Mouse (Mus musculus): Measurements from ENCODE around the gene Insl6. TPM values are rescaled to one million over a fixed set of nuclear protein-coding genes. Genes with fewer than 3 reads are reported as not detected.
A peak's percentile ranks its signal among the peaks of the same experiment; 100 is the strongest.

Insl6 gene
- total and polyA plus RNA-seq, 3 experiments: 5.1 to 11.2 (median 8.5) TPM

DNA sequence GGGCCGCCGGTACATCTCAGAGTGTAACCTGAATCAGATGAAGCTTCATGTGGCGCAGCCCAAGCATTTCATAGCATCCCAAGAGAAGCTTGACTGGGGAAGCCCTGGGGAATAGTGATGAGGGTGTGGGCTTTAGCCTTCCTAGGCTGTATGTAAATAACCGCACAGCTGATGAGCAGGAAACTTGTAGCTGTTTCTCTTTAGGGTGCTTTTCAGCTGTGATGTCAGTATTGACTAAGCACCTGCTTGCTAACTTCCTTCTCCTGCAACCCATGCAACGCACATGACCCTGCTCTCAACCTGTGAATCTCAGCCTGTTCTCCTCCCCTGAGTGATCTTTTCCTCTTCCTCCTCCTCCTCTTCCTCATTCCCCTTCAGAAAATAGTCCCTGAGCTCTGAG lies 38.9 kb upstream of the Insl6 start:
- Histone ChIP-seq H3K9me3 (replicated peaks; ENCODE audit: low read length) (no peaks in the 10 kb centered on the region), H3K4me2 (ENCODE audit: insufficient read depth, low read depth, poor library complexity, severe bottlenecking) (peak overlapping the region; percentile 95; the same call in 1 of the 2 replicates), H3K79me2 (replicated peaks; ENCODE audit: control insufficient read depth, extremely low read depth, insufficient read depth, poor library complexity, severe bottlenecking) (peaks cover 12% of the 10 kb centered on the region), H3K36me3 (replicated peaks in 1 of 2; ENCODE audit: control insufficient read depth in 1 of 2, insufficient read depth in 1 of 2, low read length in 1 of 2) (peaks cover 1 to 24% of the 10 kb centered on the region in 2 experiments), H3K4me1 (ENCODE audit: control insufficient read depth in 1 of 2, insufficient read depth in 2 of 2) (peaks cover 21 to 50% of the 10 kb centered on the region in 2 experiments), H3K4me3 (replicated peaks in 1 of 3; ENCODE audit: low read depth in 2 of 3, low read length in 2 of 3, poor library complexity in 1 of 3) (peak overlapping the region in 1 of 3 experiments; percentile 11), H3K27me3 (replicated peaks) (no peaks in the 10 kb centered on the region), H3K27ac (ENCODE audit: insufficient read depth, low read depth) (peak overlapping the region; percentile 96), H3K9ac (ENCODE audit: insufficient read depth, low read depth) (0 out of 2 replicates have a peak overlapping the region, but pooled peaks have one; percentile 67)
- dilution Hi-C loops (cut with MboI; ENCODE audit: extremely low pct_ligation_motif_present, extremely low pct_unique_long_range_greater_than_20kb, low sequenced_read_pairs): no loop called here
- no peak for TF ChIP-seq UBTF (IDR thresholded peaks at IDR 0.05; ENCODE audit: low read depth, low read length)
- TF ChIP-seq KAT2A (IDR thresholded peaks at IDR 0.05; ENCODE audit: insufficient replicate concordance, low read length): no peak
- no peak for TF ChIP-seq NELFE (IDR thresholded peaks at IDR 0.05; ENCODE audit: low read depth, low read length)
- no peak for TF ChIP-seq SMC3 (IDR thresholded peaks at IDR 0.05; ENCODE audit: low read depth, low read length)
- no peak for TF ChIP-seq CHD2 (IDR thresholded peaks at IDR 0.05; ENCODE audit: low read length)
- TF ChIP-seq MEF2A (IDR thresholded peaks at IDR 0.05; ENCODE audit: borderline replicate concordance, low read depth, low read length): peak; percentile 76
- no peak for TF ChIP-seq POLR2AphosphoS2 (IDR thresholded peaks at IDR 0.05; ENCODE audit: low read depth, low read length)
- TF ChIP-seq JUN (IDR thresholded peaks at IDR 0.05; ENCODE audit: insufficient read depth, low read depth, low read length): peak; percentile 52; the same call in 1 of the 2 replicates
- TF ChIP-seq HCFC1 (IDR thresholded peaks at IDR 0.05; ENCODE audit: low read depth, low read length): no peak
- no peak for TF ChIP-seq E2F4 (IDR thresholded peaks at IDR 0.05; ENCODE audit: insufficient replicate concordance, low read depth, low read length)
- TF ChIP-seq MYC (IDR thresholded peaks at IDR 0.05; ENCODE audit: low read depth, low read length): peak; percentile 74; the same call in 1 of the 2 replicates
- TF ChIP-seq MAZ (IDR thresholded peaks at IDR 0.05; ENCODE audit: low read depth, low read length): no peak
- TF ChIP-seq RCOR1 (conservative IDR thresholded peaks at IDR 0.05; ENCODE audit: low read depth, low read length): no peak
- no peak for TF ChIP-seq NRF1 (IDR thresholded peaks at IDR 0.05; ENCODE audit: low read depth, low read length)
- TF ChIP-seq SIN3A (IDR thresholded peaks at IDR 0.05; ENCODE audit: low read length): peak; percentile 94
- no peak for TF ChIP-seq PAX5 (IDR thresholded peaks at IDR 0.05; ENCODE audit: low read length)
- TF ChIP-seq POLR2A (IDR thresholded peaks at IDR 0.05; ENCODE audit: low read depth, low read length): no peak
- TF ChIP-seq EP300 (IDR thresholded peaks at IDR 0.05; ENCODE audit: low read length): peak; percentile 87
- peak; percentile 74 for TF ChIP-seq MAX (IDR thresholded peaks at IDR 0.05; ENCODE audit: low read length)
- TF ChIP-seq GABPA (IDR thresholded peaks at IDR 0.05; ENCODE audit: insufficient replicate concordance, low read depth, low read length): no peak
- peak; percentile 77 for TF ChIP-seq TCF12 (IDR thresholded peaks at IDR 0.05; ENCODE audit: low read depth, low read length)
- TF ChIP-seq MXI1 (IDR thresholded peaks at IDR 0.05; ENCODE audit: low read depth, low read length): peak; percentile 59; the same call in 1 of the 2 replicates
- peak; percentile 98 for TF ChIP-seq BHLHE40 (IDR thresholded peaks at IDR 0.05; ENCODE audit: low read depth, low read length)
- peak; percentile 84 for TF ChIP-seq IRF4 (IDR thresholded peaks at IDR 0.05; ENCODE audit: low read depth, low read length)
- peak; percentile 100 for TF ChIP-seq ETS1 (conservative IDR thresholded peaks at IDR 0.05; ENCODE audit: low read depth, low read length)
- peak; percentile 53; the same call in 1 of the 2 replicates for TF ChIP-seq ELF1 (IDR thresholded peaks at IDR 0.05; ENCODE audit: low read depth, low read length)
- TF ChIP-seq JUND (conservative IDR thresholded peaks at IDR 0.05; ENCODE audit: low read depth, low read length): peak; percentile 66; the same call in 1 of the 2 replicates
- TF ChIP-seq CHD1 (IDR thresholded peaks at IDR 0.05; ENCODE audit: low read depth, low read length): no peak
- in situ Hi-C loops (cut with MboI; ENCODE audit: low pct_ligation_motif_present, low pct_unique_long_range_greater_than_20kb, low sequenced_read_pairs): loop anchor here (25.0 kb wide), 2 partner anchors 448 to 577 kb away; partner anchors contain the start of genes 9930021J03Rik and Ranbp6
- DNase-seq (ENCODE audit: extremely low read depth): peak; percentile 89

Data from CH12.LX (cell line).